Mouse (Mus musculus) lung, postnatal 0 days (tissue): Measurements from ENCODE around the gene Slc34a1. TPM values are rescaled to one million over a fixed set of nuclear protein-coding genes. Genes with fewer than 3 reads are reported as not detected.
A peak's percentile ranks its signal among the peaks of the same experiment; 100 is the strongest.

Experiments
- ATAC-seq: fragments of 200-750 bp; cut with Nextera tagmentation; 2 replicates; pipeline ENCODE4 v1.8.0; 2017; ENCODE audit warnings: moderate library complexity
- DNase-seq: peaks from one replicate; pipeline ENCODE4 v3.0.0-alpha.2; 2016; ENCODE audit warnings: low spot score
- H3K27ac ChIP-seq: fragments of 300-500 bp; sonication (generic); 2 replicates; pipeline ENCODE4 v1.5.1; 2014; ENCODE audit warnings: antibody characterized with exemption, mild to moderate bottlenecking, low read length, mixed read lengths
- H3K27me3 ChIP-seq: fragments of 300-500 bp; sonication (generic); replicated peaks from 2 replicates; pipeline ENCODE4 v1.6.1; 2014; ENCODE audit warnings: low read length, mixed read lengths; ENCODE audit not compliant: insufficient read depth
- H3K36me3 ChIP-seq: fragments of 300-500 bp; sonication (generic); 2 replicates; pipeline ENCODE4 v1.6.1; 2014; ENCODE audit warnings: low read length, mixed read lengths; ENCODE audit not compliant: insufficient read depth
- H3K4me1 ChIP-seq: fragments of 300-500 bp; sonication (generic); 2 replicates; pipeline ENCODE4 v1.6.1; 2014; ENCODE audit warnings: antibody characterized with exemption, low read depth, low read length, mixed read lengths; ENCODE audit not compliant: insufficient read depth
- H3K4me2 ChIP-seq: fragments of 300-500 bp; sonication (generic); replicated peaks from 2 replicates; pipeline ENCODE4 v1.6.1; 2014; ENCODE audit warnings: low read depth, mild to moderate bottlenecking, low read length, moderate library complexity, mixed read lengths
- H3K4me3 ChIP-seq: fragments of 300-500 bp; sonication (generic); 2 replicates; pipeline ENCODE4 v1.5.1; 2014; ENCODE audit warnings: low read depth, low read length
- H3K9ac ChIP-seq: fragments of 300-500 bp; sonication (generic); replicated peaks from 2 replicates; pipeline ENCODE4 v1.6.1; 2014; ENCODE audit warnings: low read depth, mild to moderate bottlenecking
- H3K9me3 ChIP-seq: fragments of 300-500 bp; sonication (generic); 2 replicates; pipeline ENCODE4 v1.6.1; 2016; ENCODE audit warnings: low read length, mixed read lengths
- CTCF ChIP-seq: IDR thresholded peaks from 2 replicates; pipeline ENCODE4 v1.5.1; 2016; ENCODE audit warnings: antibody characterized with exemption, mild to moderate bottlenecking
- EP300 ChIP-seq: IDR thresholded peaks from 2 replicates; pipeline ENCODE4 v1.6.1; 2016; ENCODE audit warnings: antibody characterized with exemption, mild to moderate bottlenecking, control low read depth
- WGBS: fragments of 180-500 bp; shearing (Covaris S2); extraction: QIAGEN DNeasy Blood & Tissue Kit; methylation state at CpG from one replicate; pipeline ENCODE4 v1.1.7; 2014; 5-methylcytosine and 5-hydroxymethylcytosine counted together
- polyA plus RNA-seq: library from polyadenylated mRNA; unstranded; fragments of >200 nt; fragmentation: Nextera tagmentation; extraction: Ambion mirVana; gene quantifications from 2 replicates; pipeline ENCODE4 v1.2.1, GENCODE M21; 2015

Slc34a1 gene
- polyA plus RNA-seq, 1 experiment from 2014 or later, result not detected

DNA sequence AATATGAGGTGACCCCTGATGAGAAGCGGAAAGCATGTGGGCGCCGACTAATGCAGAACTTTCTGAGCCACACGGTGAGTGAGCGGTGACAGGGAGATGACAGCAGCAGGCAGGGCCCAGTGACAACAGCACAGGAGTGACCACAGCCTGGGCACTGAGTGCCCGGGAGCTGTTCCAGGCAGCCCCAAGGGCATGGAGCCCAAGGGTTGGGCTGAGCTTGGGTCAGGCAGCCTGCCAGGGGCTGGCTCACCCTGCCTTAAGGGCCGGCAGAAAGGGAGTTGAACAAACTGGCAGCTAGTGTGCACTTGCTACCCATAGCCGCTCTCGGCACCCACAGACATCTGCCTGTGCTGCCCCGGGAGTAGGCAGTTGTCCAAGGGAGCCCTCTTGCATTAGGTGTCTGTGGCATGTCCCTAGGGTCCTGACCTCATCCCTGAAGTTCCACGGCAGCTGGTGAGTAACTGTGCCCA is 52.6 kb downstream of the Slc34a1 start:
- no peaks in the 10 kb centered on the region for H3K27me3 ChIP-seq
- H3K9ac ChIP-seq, result no peak overlapping the region
- ATAC-seq, result peak; percentile 20; the same call in 1 of the 2 replicates
- no peak overlapping the region for H3K27ac ChIP-seq
- H3K4me1 ChIP-seq, result peaks cover 9% of the 10 kb centered on the region; the same call in 1 of the 2 replicates
- no peak for DNase-seq
- peaks cover 19% of the 10 kb centered on the region; the same call in 1 of the 2 replicates for H3K36me3 ChIP-seq
- H3K9me3 ChIP-seq, result no peaks in the 10 kb centered on the region
- TF ChIP-seq CTCF (no peak), EP300 (no peak)
- H3K4me2 ChIP-seq, result no peak overlapping the region
- 78% methylated on average over 11 of the region's 11 CpGs for WGBS
- H3K4me3 ChIP-seq, result no peak overlapping the region

DNA sequence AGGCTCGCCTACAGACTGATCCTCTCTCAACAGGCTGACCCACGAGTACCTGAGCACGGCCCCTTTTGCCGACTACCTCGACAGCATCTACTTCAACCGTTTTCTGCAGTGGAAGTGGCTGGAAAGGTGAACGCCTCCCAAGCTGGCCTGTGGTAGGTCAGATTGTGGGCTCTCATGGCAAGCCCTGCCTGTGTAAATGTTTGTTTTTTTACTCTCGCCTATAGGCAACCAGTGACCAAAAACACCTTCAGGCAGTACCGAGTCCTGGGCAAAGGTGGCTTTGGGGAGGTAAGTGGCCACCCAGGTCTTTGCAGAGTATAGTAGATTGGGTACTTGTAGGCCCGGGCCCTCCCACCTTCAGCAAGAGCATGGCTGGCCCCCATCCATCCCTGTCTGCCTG is 53.3 kb downstream of the Slc34a1 start:
- Histone ChIP-seq H3K27me3 (no peaks in the 10 kb centered on the region), H3K27ac (no peak overlapping the region), H3K4me3 (no peak overlapping the region), H3K9me3 (no peaks in the 10 kb centered on the region), H3K4me2 (no peak overlapping the region), H3K4me1 (peaks cover 2% of the 10 kb centered on the region; the same call in 1 of the 2 replicates), H3K36me3 (peaks cover 19% of the 10 kb centered on the region; the same call in 1 of the 2 replicates), H3K9ac (no peak overlapping the region)
- DNase-seq, result no peak
- 81% methylated on average over 10 of the region's 10 CpGs for WGBS
- TF ChIP-seq EP300, result no peak
- TF ChIP-seq CTCF, result no peak
- ATAC-seq, result no peak

DNA sequence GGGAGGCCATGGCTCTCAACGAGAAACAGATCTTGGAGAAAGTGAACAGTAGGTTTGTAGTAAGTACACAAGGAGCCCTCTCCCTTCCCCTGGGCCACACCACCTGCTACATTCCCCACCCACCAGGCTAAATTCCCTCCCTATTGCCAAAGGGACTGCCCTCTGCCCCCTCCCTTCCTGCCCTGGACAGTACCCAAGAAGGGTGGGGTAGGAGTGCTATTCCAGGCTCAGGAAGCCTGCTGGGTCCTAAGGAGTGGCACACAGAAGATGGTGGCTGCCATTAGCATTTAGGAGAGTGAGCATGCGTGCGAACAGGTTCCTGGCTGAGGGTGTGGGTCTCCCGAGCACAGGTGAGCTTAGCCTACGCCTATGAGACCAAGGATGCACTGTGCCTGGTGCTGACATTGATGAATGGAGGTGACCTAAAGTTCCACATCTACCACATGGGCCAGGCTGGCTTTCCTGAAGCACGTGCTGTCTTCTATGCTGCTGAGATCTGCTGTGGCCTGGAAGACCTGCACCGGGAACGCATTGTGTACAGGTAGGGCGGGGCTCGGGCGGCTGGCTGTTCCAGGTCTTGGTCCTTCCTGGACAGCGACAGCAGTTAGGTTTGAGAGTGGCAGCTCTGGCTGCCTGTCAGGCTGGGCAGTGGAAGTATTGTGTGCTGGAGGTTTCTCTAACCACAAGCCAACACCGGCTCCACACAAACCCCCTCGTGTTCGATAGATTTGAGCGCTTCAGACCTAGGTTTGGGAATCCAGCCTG is 54.0 kb downstream of the Slc34a1 start:
- no peaks in the 10 kb centered on the region for H3K27me3 ChIP-seq
- H3K27ac ChIP-seq, result no peak overlapping the region
- WGBS, result 88% methylated on average over 16 of the region's 16 CpGs
- DNase-seq, result peak; percentile 31
- ATAC-seq, result peak; percentile 53
- no peaks in the 10 kb centered on the region; the same call in 1 of the 2 replicates for H3K4me1 ChIP-seq
- peaks cover 19% of the 10 kb centered on the region; the same call in 1 of the 2 replicates for H3K36me3 ChIP-seq
- no peaks in the 10 kb centered on the region for H3K9me3 ChIP-seq
- no peak overlapping the region for H3K9ac ChIP-seq
- H3K4me3 ChIP-seq, result no peak overlapping the region
- H3K4me2 ChIP-seq, result no peak overlapping the region
- TF ChIP-seq EP300, result no peak
- TF ChIP-seq CTCF, result no peak

DNA sequence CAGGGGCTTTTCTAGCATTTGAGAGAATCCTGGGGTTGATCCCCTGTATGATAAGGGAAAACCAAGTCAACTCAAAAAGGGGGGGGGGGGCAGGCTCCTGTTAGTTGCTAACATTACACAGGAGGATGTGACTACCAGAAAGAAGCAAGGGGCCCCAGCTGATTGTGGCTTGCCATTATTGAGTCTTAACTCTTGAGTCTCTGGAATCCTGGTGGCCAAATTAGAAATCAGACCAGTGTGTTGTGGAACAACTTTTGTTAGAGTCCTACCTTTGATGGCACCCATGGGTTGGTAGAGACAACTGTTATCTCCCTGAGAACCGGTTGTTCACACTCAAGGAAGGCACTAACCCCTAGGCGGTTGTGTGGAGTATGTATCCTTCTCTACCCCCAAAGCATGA is 65.0 kb downstream of the Slc34a1 start:
- H3K9me3 ChIP-seq, result no peaks in the 10 kb centered on the region
- peaks cover 14% of the 10 kb centered on the region; the same call in 1 of the 2 replicates for H3K36me3 ChIP-seq
- ATAC-seq (no peak), DNase-seq (no peak)
- TF ChIP-seq EP300 (no peak), CTCF (no peak)
- no peak overlapping the region for H3K27ac ChIP-seq
- no peak overlapping the region for H3K4me3 ChIP-seq
- H3K4me2 ChIP-seq, result no peak overlapping the region
- 32% methylated on average over 2 of the region's 2 CpGs for WGBS
- H3K4me1 ChIP-seq, result peaks cover 10% of the 10 kb centered on the region; the same call in 1 of the 2 replicates
- H3K27me3 ChIP-seq, result no peaks in the 10 kb centered on the region
- no peak overlapping the region for H3K9ac ChIP-seq

DNA sequence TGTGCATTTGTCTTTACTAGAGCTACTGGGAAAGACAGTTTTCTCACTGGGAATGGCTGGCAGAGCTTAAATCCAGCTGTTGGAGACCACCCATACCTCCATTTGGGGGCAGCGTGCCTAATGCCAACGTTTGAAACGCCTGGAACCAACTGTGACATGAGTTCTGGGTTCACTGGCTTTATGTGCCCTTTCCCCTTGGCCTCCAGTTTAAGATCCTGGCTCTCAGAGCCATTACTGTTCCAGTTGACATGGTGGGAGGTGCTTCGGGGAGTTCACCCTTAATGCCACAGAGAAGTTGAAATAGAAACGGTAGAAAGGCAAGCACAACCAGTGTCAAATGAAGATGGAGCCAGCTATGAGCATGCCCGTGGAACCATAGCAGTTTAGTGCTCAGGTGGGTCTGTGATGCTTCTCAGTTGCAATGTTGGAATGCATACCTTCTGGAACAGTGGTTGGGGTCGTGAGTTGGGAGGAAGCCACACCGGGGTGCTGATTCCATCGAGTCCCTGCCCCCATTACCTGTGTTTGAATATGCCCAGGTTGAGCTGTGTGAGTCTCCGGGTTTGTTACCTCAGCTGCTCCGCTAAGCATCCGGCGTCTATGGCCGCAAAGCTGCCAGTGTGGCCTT is 65.5 kb downstream of the Slc34a1 start:
- TF ChIP-seq CTCF (no peak), EP300 (no peak)

More for the DNA sequence above, 65.5 kb downstream of the Slc34a1 start:
- peak overlapping the region; percentile 49; the same call in 1 of the 2 replicates for H3K4me3 ChIP-seq
- 16% methylated on average over 14 of the region's 14 CpGs for WGBS
- no peak overlapping the region for H3K27ac ChIP-seq
- H3K4me1 ChIP-seq, result peaks cover 10% of the 10 kb centered on the region; the same call in 1 of the 2 replicates
- H3K36me3 ChIP-seq, result peaks cover 14% of the 10 kb centered on the region; the same call in 1 of the 2 replicates
- H3K9ac ChIP-seq, result no peak overlapping the region; the same call in 1 of the 2 replicates
- no peaks in the 10 kb centered on the region for H3K27me3 ChIP-seq
- ATAC-seq (no peak), DNase-seq (no peak)
- H3K9me3 ChIP-seq, result no peaks in the 10 kb centered on the region
- peak overlapping the region; percentile 88 for H3K4me2 ChIP-seq
